Mouse (Mus musculus) common myeloid progenitor, adult 5-6 weeks (primary cell): ENCODE data around the gene Slc12a8. TPM values are rescaled to one million over a fixed set of nuclear protein-coding genes. Genes with fewer than 3 reads are reported as not detected.

Source experiments
- ATAC-seq: replicated peaks from 2 replicates; pipeline ENCODE4 v1.8.0; 2016; ENCODE audit warnings: low read depth, mild to moderate bottlenecking, moderate TSS enrichment, inconsistent platforms; ENCODE audit not compliant: poor library complexity, severe bottlenecking
- total RNA-seq: library from RNA; stranded (forward); fragments of 200-1000, 187-1606 nt; gene quantifications from 2 replicates; pipeline ENCODE4 v1.2.3, GENCODE M21; 2017

The Slc12a8 gene
- total RNA-seq, 1 experiment from 2014 or later, result not detected

GRCm38 (mm10) chr16:33668448-33668847, 151.3 kb downstream of the Slc12a8 start:
- peak; percentile 60 for ATAC-seq

- ATAC-seq, result no peak
These were observed 151.9 kb downstream of the Slc12a8 start for GRCm38 (mm10) chr16:33669072-33669471.

- ATAC-seq, result no peak
These were observed 153.2 kb downstream of the Slc12a8 start for GRCm38 (mm10) chr16:33670340-33670739.

GRCm38 (mm10) chr16:33670933-33671332, 153.8 kb downstream of the Slc12a8 start:
- no peak for ATAC-seq

GRCm38 (mm10) chr16:33672188-33672587, 155.1 kb downstream of the Slc12a8 start:
- ATAC-seq, result no peak

- no peak for ATAC-seq
These were observed 155.5 kb downstream of the Slc12a8 start for GRCm38 (mm10) chr16:33672643-33673042.

- ATAC-seq, result no peak
These were observed 156.5 kb downstream of the Slc12a8 start for GRCm38 (mm10) chr16:33673530-33674109.

GRCm38 (mm10) chr16:33675151-33675847, 158.2 kb downstream of the Slc12a8 start:
- ATAC-seq, result no peak

GRCm38 (mm10) chr16:33675848-33676184, 158.7 kb downstream of the Slc12a8 start:
- no peak for ATAC-seq

- no peak for ATAC-seq
These were observed 159.5 kb downstream of the Slc12a8 start for GRCm38 (mm10) chr16:33676347-33677312.

GRCm38 (mm10) chr16:33677313-33677690, 160.2 kb downstream of the Slc12a8 start:
- no peak for ATAC-seq

- ATAC-seq, result no peak
These were observed 160.8 kb downstream of the Slc12a8 start for GRCm38 (mm10) chr16:33677901-33678300.

- no peak for ATAC-seq
These were observed 163.1 kb downstream of the Slc12a8 start for GRCm38 (mm10) chr16:33680271-33680670.

GRCm38 (mm10) chr16:33680816-33681215, 163.7 kb downstream of the Slc12a8 start:
- ATAC-seq, result no peak

- ATAC-seq, result no peak
These were observed 164.5 kb downstream of the Slc12a8 start for GRCm38 (mm10) chr16:33681661-33682060.

- no peak for ATAC-seq
These were observed 165.5 kb downstream of the Slc12a8 start for GRCm38 (mm10) chr16:33682651-33683050.

- no peak for ATAC-seq
These were observed 166.4 kb downstream of the Slc12a8 start for GRCm38 (mm10) chr16:33683206-33684161.

GRCm38 (mm10) chr16:33684162-33684702, 167.1 kb downstream of the Slc12a8 start, which contains the start of gene Heg1:
Gene Heg1, plus strand, starts transcription at chr16:33684370.
- ATAC-seq, result peak; percentile 42
